Mouse (Mus musculus) hindbrain, embryonic 13.5 days (tissue): ENCODE results near the gene Prrg2. TPM values are rescaled to one million over a fixed set of nuclear protein-coding genes. Genes with fewer than 3 reads are reported as not detected.

Source experiments
- ATAC-seq: fragments of 200-750 bp; cut with Nextera tagmentation; 2 replicates; pipeline ENCODE4 v1.8.0; 2017; ENCODE audit warnings: moderate TSS enrichment; ENCODE audit not compliant: low FRiP score
- H3K27ac ChIP-seq: fragments of 300-500 bp; sonication (generic); 2 replicates; pipeline ENCODE4 v1.5.1; 2015; ENCODE audit warnings: inconsistent platforms, mild to moderate bottlenecking, moderate library complexity
- H3K27me3 ChIP-seq: fragments of 300-500 bp; sonication (generic); 2 replicates; pipeline ENCODE4 v1.6.1; 2015; ENCODE audit warnings: mild to moderate bottlenecking, inconsistent platforms
- H3K36me3 ChIP-seq: fragments of 300-500 bp; sonication (generic); 2 replicates; pipeline ENCODE4 v1.6.1; 2015; ENCODE audit warnings: mild to moderate bottlenecking, inconsistent platforms
- H3K4me1 ChIP-seq: fragments of 300-500 bp; sonication (generic); replicated peaks from 2 replicates; pipeline ENCODE4 v1.6.1; 2015; ENCODE audit warnings: inconsistent platforms
- H3K4me2 ChIP-seq: fragments of 300-500 bp; sonication (generic); 2 replicates; pipeline ENCODE4 v1.6.1; 2015; ENCODE audit warnings: inconsistent platforms, mild to moderate bottlenecking, moderate library complexity
- H3K4me3 ChIP-seq: fragments of 300-500 bp; sonication (generic); 2 replicates; pipeline ENCODE4 v1.5.1; 2015; ENCODE audit warnings: mild to moderate bottlenecking, inconsistent platforms
- H3K9ac ChIP-seq: fragments of 300-500 bp; sonication (generic); 2 replicates; pipeline ENCODE4 v1.6.1; 2015; ENCODE audit warnings: mild to moderate bottlenecking, inconsistent platforms
- H3K9me3 ChIP-seq: fragments of 300-500 bp; sonication (generic); 2 replicates; pipeline ENCODE4 v1.6.1; 2016; ENCODE audit warnings: inconsistent platforms
- WGBS: fragments of 180-500 bp; shearing (Covaris S2); methylation state at CpG from one replicate; pipeline ENCODE4 v1.1.7; 2015; 5-methylcytosine and 5-hydroxymethylcytosine counted together
- polyA plus RNA-seq: library from polyadenylated mRNA; unstranded; fragments of >200 nt; fragmentation: Nextera tagmentation; extraction: Ambion mirVana; gene quantifications from 2 replicates; pipeline ENCODE4 v1.2.1, GENCODE M21; 2015

Gene Prrg2
- polyA plus RNA-seq, 1 experiment from 2014 or later: 14.8 TPM

DNA sequence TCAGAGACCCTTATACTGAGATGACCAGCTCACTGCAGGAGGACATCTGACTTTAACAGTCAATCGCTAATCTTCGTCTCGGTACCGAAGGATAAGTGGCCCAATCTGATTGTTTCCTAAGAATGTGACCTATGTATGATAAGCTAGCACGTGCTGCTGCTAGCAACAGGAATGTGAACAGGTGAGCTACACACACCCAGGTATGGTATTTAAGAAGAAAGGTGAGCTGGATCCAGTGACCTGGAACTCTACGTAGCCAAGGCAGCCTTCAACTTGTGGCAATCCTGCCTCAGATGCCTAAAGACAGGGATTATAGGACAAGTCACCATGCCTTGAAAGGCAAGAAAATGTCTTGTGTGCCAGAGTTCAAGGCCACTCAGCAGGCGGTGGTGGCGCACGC is 24.1 kb downstream of the Prrg2 start:
- Histone ChIP-seq H3K9me3 (no peaks in the 10 kb centered on the region), H3K4me3 (no peak overlapping the region), H3K27ac (no peak overlapping the region), H3K27me3 (no peaks in the 10 kb centered on the region), H3K9ac (no peak overlapping the region), H3K4me2 (no peak overlapping the region), H3K4me1 (no peaks in the 10 kb centered on the region), H3K36me3 (peaks cover 99% of the 10 kb centered on the region)
- ATAC-seq: no peak
- 99% methylated on average over 9 of the region's 9 CpGs for WGBS

GRCm38 (mm10) chr7:45037720-45038361 is 24.6 kb downstream of the Prrg2 start:
- Histone ChIP-seq H3K4me1 (no peaks in the 10 kb centered on the region), H3K36me3 (peaks cover 99% of the 10 kb centered on the region), H3K4me2 (no peak overlapping the region), H3K27ac (no peak overlapping the region), H3K27me3 (no peaks in the 10 kb centered on the region), H3K9ac (no peak overlapping the region), H3K4me3 (no peak overlapping the region), H3K9me3 (no peaks in the 10 kb centered on the region)
- no peak for ATAC-seq
- WGBS: 70% methylated on average over 7 of the region's 7 CpGs

DNA sequence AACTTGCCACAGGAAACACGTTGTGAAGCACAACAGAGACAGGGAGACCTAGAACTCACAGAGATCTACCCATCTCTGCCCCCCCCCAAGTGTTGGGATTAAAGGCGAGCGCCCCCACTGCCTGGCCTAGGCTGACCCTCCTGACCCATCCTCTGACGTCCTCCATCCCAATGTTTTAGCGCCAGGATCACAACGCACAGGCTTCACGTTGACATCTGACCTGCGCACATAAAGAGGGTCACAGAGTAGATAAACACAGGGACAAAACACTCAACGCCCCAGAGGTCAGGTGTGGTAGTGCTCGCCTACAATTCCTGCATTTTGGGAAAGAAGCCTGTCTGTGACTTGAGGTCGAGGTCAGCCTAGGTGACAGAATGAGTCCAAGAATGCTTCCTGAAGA is 25.8 kb downstream of the Prrg2 start:
- ATAC-seq: no peak
- Histone ChIP-seq H3K4me2 (no peak overlapping the region), H3K4me3 (no peak overlapping the region), H3K27ac (no peak overlapping the region), H3K9me3 (no peaks in the 10 kb centered on the region), H3K4me1 (no peaks in the 10 kb centered on the region), H3K9ac (no peak overlapping the region), H3K27me3 (no peaks in the 10 kb centered on the region), H3K36me3 (peaks cover 99% of the 10 kb centered on the region)
- 90% methylated on average over 11 of the region's 11 CpGs for WGBS

DNA sequence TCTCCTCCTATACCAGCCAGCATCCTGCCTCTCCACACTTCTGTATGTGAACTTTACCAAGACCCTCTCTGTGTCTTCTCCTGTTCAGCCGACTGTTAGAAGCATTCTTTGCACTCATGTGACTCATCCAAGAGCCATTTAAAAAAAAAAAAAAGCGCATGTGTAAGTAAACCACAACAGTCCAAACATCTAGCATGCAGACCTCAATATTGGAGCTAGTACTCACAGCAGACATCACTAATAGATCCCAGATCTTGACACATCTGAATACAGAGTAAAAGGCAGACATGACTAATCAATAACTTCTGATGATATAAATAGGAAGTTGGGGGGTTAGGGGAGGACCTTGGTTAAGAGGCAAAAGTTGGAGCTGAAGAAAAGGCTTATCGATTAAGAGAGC is 26.8 kb downstream of the Prrg2 start:
- H3K27me3 ChIP-seq: no peaks in the 10 kb centered on the region
- H3K4me3 ChIP-seq: no peak overlapping the region
- peaks cover 99% of the 10 kb centered on the region for H3K36me3 ChIP-seq
- no peak overlapping the region for H3K27ac ChIP-seq
- H3K9me3 ChIP-seq: no peaks in the 10 kb centered on the region
- ATAC-seq: no peak
- no peak overlapping the region for H3K9ac ChIP-seq
- no peak overlapping the region for H3K4me2 ChIP-seq
- WGBS: 96% methylated on average over 3 of the region's 3 CpGs
- H3K4me1 ChIP-seq: no peaks in the 10 kb centered on the region

GRCm38 (mm10) chr7:45033722-45034359 is 28.6 kb downstream of the Prrg2 start:
- H3K4me1 ChIP-seq: no peaks in the 10 kb centered on the region
- no peak overlapping the region for H3K9ac ChIP-seq
- no peak overlapping the region for H3K27ac ChIP-seq
- H3K27me3 ChIP-seq: no peaks in the 10 kb centered on the region
- 94% methylated on average over 19 of the region's 19 CpGs for WGBS
- no peak overlapping the region for H3K4me2 ChIP-seq
- peaks cover 99% of the 10 kb centered on the region for H3K36me3 ChIP-seq
- no peak overlapping the region for H3K4me3 ChIP-seq
- H3K9me3 ChIP-seq: no peaks in the 10 kb centered on the region
- ATAC-seq: no peak

DNA sequence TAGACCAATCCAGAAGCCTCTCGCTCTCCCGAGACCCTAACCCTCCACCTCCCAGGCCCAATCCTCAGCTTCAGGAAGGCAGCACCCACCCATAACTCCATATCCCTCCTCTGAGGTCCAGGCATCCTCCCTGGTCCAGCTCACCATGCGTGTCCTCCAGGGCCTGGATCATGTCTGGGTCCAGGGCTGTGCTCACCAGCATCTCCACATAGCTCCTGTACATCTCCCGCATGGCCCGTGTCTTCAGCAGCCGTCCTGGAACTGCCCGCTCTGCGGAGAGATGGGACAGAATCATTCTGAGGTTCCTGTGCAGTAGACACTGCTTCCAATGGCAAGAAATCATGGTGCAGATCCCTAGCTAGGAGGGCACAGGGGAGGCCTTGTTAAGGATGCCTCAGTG is 31.6 kb downstream of the Prrg2 start:
- Histone ChIP-seq H3K36me3 (peaks cover 95% of the 10 kb centered on the region), H3K4me1 (peaks cover 12% of the 10 kb centered on the region), H3K4me2 (no peak overlapping the region), H3K27me3 (no peaks in the 10 kb centered on the region), H3K9me3 (no peaks in the 10 kb centered on the region), H3K27ac (no peak overlapping the region), H3K4me3 (no peak overlapping the region), H3K9ac (0 out of 2 replicates have a peak overlapping the region, but pooled peaks have one; percentile 20)
- ATAC-seq: no peak
- 99% methylated on average over 8 of the region's 8 CpGs for WGBS

- H3K4me1 ChIP-seq: peaks cover 15% of the 10 kb centered on the region
- peaks cover 86% of the 10 kb centered on the region for H3K36me3 ChIP-seq
- no peak for ATAC-seq
Observed at GRCm38 (mm10) chr7:45029995-45030394, 32.5 kb downstream of the Prrg2 start.

GRCm38 (mm10) chr7:45028351-45028750 is 34.1 kb downstream of the Prrg2 start:
- H3K4me2 ChIP-seq: no peak overlapping the region
- H3K4me1 ChIP-seq: peaks cover 15% of the 10 kb centered on the region
- peaks cover 70% of the 10 kb centered on the region for H3K36me3 ChIP-seq
- no peaks in the 10 kb centered on the region for H3K9me3 ChIP-seq
- no peaks in the 10 kb centered on the region for H3K27me3 ChIP-seq
- no peak for ATAC-seq
- H3K9ac ChIP-seq: no peak overlapping the region
- H3K4me3 ChIP-seq: no peak overlapping the region
- no peak overlapping the region for H3K27ac ChIP-seq
- 91% methylated on average over 11 of the region's 11 CpGs for WGBS

More at GRCm38 (mm10) chr7:45029995-45030394, 32.5 kb downstream of the Prrg2 start:
- no peak overlapping the region for H3K27ac ChIP-seq
- 92% methylated on average over 6 of the region's 6 CpGs for whole genome bisulfite sequencing
- H3K9ac ChIP-seq: 0 out of 2 replicates have a peak overlapping the region, but pooled peaks have one; percentile 13
- H3K27me3 ChIP-seq: no peaks in the 10 kb centered on the region
- no peak overlapping the region for H3K4me2 ChIP-seq
- no peaks in the 10 kb centered on the region for H3K9me3 ChIP-seq
- no peak overlapping the region for H3K4me3 ChIP-seq

- Histone ChIP-seq H3K4me2 (no peak overlapping the region), H3K9me3 (no peaks in the 10 kb centered on the region), H3K4me1 (peaks cover 15% of the 10 kb centered on the region), H3K36me3 (peaks cover 64% of the 10 kb centered on the region), H3K27ac (no peak overlapping the region), H3K9ac (no peak overlapping the region), H3K4me3 (no peak overlapping the region), H3K27me3 (no peaks in the 10 kb centered on the region)
- 87% methylated on average over 9 of the region's 9 CpGs for WGBS
- no peak for ATAC-seq
Observed at GRCm38 (mm10) chr7:45027761-45028160, 34.7 kb downstream of the Prrg2 start.

DNA sequence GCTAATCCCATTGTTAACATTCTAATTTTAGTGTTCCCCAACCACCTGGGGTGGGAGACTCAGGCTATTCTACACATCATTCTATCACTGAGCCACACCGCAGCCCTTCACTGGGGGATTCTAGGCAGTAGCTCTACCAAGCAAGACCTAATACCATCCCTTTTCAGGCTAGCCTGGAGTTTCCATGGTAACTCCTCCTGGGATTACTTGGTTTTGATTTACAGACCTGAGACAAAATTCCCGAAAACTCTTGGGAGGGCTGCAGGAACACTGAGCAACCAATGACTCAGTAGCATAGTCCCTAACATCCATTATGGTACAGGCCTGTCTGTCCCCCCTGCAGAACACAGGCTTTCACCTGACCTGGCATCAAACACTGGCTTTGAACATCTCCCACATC is 36.2 kb downstream of the Prrg2 start:
- Histone ChIP-seq H3K27me3 (no peaks in the 10 kb centered on the region), H3K36me3 (peaks cover 49% of the 10 kb centered on the region), H3K4me1 (peaks cover 15% of the 10 kb centered on the region), H3K4me2 (no peak overlapping the region), H3K9me3 (no peaks in the 10 kb centered on the region), H3K9ac (no peak overlapping the region), H3K4me3 (no peak overlapping the region), H3K27ac (peak overlapping the region; percentile 42)
- ATAC-seq: peak; percentile 46; the same call in 1 of the 2 replicates
- 42% methylated on average over 2 of the region's 2 CpGs for WGBS

DNA sequence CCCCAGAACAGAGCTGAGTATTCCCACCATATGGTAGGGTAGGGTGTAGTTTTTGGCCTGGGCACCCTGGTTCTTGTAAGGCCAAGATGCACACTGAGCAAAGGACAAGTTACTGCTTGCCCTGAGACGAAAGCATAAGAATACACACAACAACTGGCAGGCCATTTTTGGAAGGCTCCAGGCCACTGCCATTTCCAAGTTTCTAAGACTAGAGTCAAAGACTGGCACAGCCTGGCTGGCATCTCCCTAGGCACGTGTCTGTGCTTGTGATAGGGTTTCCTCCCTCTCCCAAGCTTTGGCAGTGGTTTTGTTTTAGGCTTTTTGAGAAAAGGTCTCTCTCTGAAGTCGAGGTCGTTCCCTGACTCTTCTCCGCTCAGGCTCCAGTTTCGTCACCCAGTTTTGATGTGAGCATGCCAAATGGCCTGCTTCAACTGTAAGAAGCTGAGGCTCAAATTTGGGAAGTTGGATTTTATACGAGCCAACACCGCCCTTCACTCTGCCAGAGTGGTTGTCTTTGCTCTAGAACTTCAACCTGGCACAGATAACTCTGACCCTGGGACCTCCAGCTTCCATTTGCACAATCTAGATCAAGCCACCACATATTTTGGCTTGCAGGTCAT is 36.8 kb downstream of the Prrg2 start:
- Histone ChIP-seq H3K4me3 (no peak overlapping the region), H3K36me3 (peaks cover 43% of the 10 kb centered on the region), H3K27ac (peak overlapping the region; percentile 42; the same call in 1 of the 2 replicates), H3K27me3 (no peaks in the 10 kb centered on the region), H3K4me1 (peaks cover 15% of the 10 kb centered on the region), H3K9me3 (no peaks in the 10 kb centered on the region), H3K9ac (no peak overlapping the region), H3K4me2 (no peak overlapping the region)
- ATAC-seq: no peak
- 86% methylated on average over 8 of the region's 8 CpGs for WGBS

GRCm38 (mm10) chr7:45024281-45025248 is 37.9 kb downstream of the Prrg2 start:
- Histone ChIP-seq H3K4me2 (no peak overlapping the region), H3K4me3 (no peak overlapping the region), H3K4me1 (peaks cover 15% of the 10 kb centered on the region), H3K27ac (0 out of 2 replicates have a peak overlapping the region, but pooled peaks have one; percentile 5), H3K9me3 (no peaks in the 10 kb centered on the region), H3K36me3 (peaks cover 32% of the 10 kb centered on the region), H3K27me3 (no peaks in the 10 kb centered on the region), H3K9ac (no peak overlapping the region)
- no peak for ATAC-seq
- WGBS: 90% methylated on average over 15 of the region's 15 CpGs
